Mouse (Mus musculus) effector memory CD4-positive, alpha-beta T cell, adult 7 months (primary cell): ENCODE data around the gene Tmem223. TPM values are rescaled to one million over a fixed set of nuclear protein-coding genes. Genes with fewer than 3 reads are reported as not detected.

Source experiments
- polyA plus RNA-seq: library from polyadenylated mRNA; unstranded; fragments of 100-300 nt; shearing (Covaris generic); gene quantifications from one replicate; pipeline ENCODE4 v1.2.1, GENCODE M21; 2017

Gene Tmem223
- polyA plus RNA-seq, 1 experiment from 2014 or later: 38.6 TPM

Other genes starting within 250 kb of the Tmem223 start
- gene Slc22a8, start 179.7 kb upstream of the Tmem223 start, polyA plus RNA-seq: 0.62 TPM
- not detected for gene Slc22a6, start 153.0 kb upstream of the Tmem223 start, polyA plus RNA-seq
- not detected for gene Chrm1, start 107.2 kb upstream of the Tmem223 start, polyA plus RNA-seq
- 497 TPM for gene Slc3a2, start 47.6 kb upstream of the Tmem223 start, polyA plus RNA-seq
- gene Wdr74, start 35.2 kb upstream of the Tmem223 start, polyA plus RNA-seq: 105 TPM
- gene 1700092M07Rik, start 30.3 kb upstream of the Tmem223 start, polyA plus RNA-seq: 1.5 TPM
- gene Stx5a, start 29.6 kb upstream of the Tmem223 start, polyA plus RNA-seq: 223 TPM
- gene Nxf1, start 13.9 kb upstream of the Tmem223 start, polyA plus RNA-seq: 365 TPM
- gene Tmem179b, start 3.5 kb downstream of the Tmem223 start, polyA plus RNA-seq: 172 TPM
- 8.1 TPM for gene Taf6l, start 15.4 kb downstream of the Tmem223 start, polyA plus RNA-seq
- 68.3 TPM for gene Polr2g, start 27.6 kb downstream of the Tmem223 start, polyA plus RNA-seq
- gene Zbtb3, start 31.6 kb downstream of the Tmem223 start, polyA plus RNA-seq: 0.18 TPM
- 31.0 TPM for gene Ttc9c, start 48.3 kb downstream of the Tmem223 start, polyA plus RNA-seq
- gene Hnrnpul2, start 49.0 kb downstream of the Tmem223 start, polyA plus RNA-seq: 7.6 TPM
- gene AC129217.1, start 58.8 kb downstream of the Tmem223 start, polyA plus RNA-seq: not detected
- gene Bscl2, start 66.5 kb downstream of the Tmem223 start, polyA plus RNA-seq: 85.2 TPM
- 0.49 TPM for gene Gng3, start 68.2 kb downstream of the Tmem223 start, polyA plus RNA-seq
- gene Lrrn4cl, start 79.8 kb downstream of the Tmem223 start, polyA plus RNA-seq: not detected
- 133 TPM for gene Ubxn1, start 100.5 kb downstream of the Tmem223 start, polyA plus RNA-seq
- gene Uqcc3, start 109.9 kb downstream of the Tmem223 start, polyA plus RNA-seq: 30.0 TPM
- gene Lbhd1, start 112.7 kb downstream of the Tmem223 start, polyA plus RNA-seq: 40.0 TPM
- gene Gm49403, start 112.9 kb downstream of the Tmem223 start, polyA plus RNA-seq: not detected
- 32.1 TPM for gene 1810009A15Rik, start 117.9 kb downstream of the Tmem223 start, polyA plus RNA-seq
- gene Gm49416, start 117.9 kb downstream of the Tmem223 start, polyA plus RNA-seq: not detected
- gene Ints5, start 122.0 kb downstream of the Tmem223 start, polyA plus RNA-seq: 34.6 TPM
- 91.0 TPM for gene Ganab, start 127.1 kb downstream of the Tmem223 start, polyA plus RNA-seq
- 57.0 TPM for gene B3gat3, start 149.4 kb downstream of the Tmem223 start, polyA plus RNA-seq
- gene Rom1, start 158.4 kb downstream of the Tmem223 start, polyA plus RNA-seq: 4.5 TPM
- 74.5 TPM for gene Eml3, start 158.6 kb downstream of the Tmem223 start, polyA plus RNA-seq
- 211 TPM for gene Mta2, start 170.9 kb downstream of the Tmem223 start, polyA plus RNA-seq
- gene Tut1, start 182.9 kb downstream of the Tmem223 start, polyA plus RNA-seq: 55.0 TPM
- gene Eef1g, start 196.0 kb downstream of the Tmem223 start, polyA plus RNA-seq: 259 TPM
- gene Ahnak, start 218.3 kb downstream of the Tmem223 start, polyA plus RNA-seq: 193 TPM